10 mouse cellular contexts compared by ENCODE assay signal in the genomic region with DNA sequence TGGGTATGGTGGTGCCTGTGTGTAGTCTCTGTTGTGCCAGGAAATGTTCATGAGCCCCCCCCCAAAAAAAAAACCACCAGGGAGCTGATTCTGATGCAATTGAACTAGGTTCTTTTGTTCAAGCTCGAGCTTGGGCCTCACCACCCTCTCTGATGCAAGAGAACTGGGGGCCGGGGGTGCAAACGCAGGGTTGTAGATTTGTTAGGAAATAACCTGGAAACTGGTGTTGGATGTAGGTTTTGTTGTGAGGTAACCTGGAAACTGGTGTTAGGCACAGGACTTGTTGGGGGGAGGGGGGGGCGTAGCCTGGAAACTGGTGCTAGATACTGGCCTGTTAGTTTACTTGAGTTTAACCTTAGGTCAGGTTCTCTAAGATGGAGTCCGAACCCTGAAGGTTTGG. TPM values are rescaled to one million over a fixed set of nuclear protein-coding genes. Genes with fewer than 3 reads are reported as not detected.
DNase-seq lines count a peak whose midpoint lies in the region; ATAC-seq and TF ChIP-seq lines count a peak whose summit lies in the region.
"Had no signal": no experiment of that assay in that cellular context is flagged by ENCODE, and none has a peak within 500 bp of the region (broad histone marks: within the 10 kb centered on the region; RNA-seq: fewer than 3 reads in every experiment).

No protein-coding gene starts in this region.

- 85% methylated on average over 5 of the region's 5 CpGs for whole genome bisulfite sequencing in kidney, embryonic 15.5 days
- WGBS in intestine, embryonic 15.5 days: 81% methylated on average over 5 of the region's 5 CpGs
- 91% methylated on average over 5 of the region's 5 CpGs for WGBS in neural tube, embryonic 12.5 days

- H3K36me3 ChIP-seq in kidney, embryonic 15.5 days: peaks cover 22% of the 10 kb centered on the region
- H3K36me3 ChIP-seq in intestine, embryonic 15.5 days: peaks cover 7% of the 10 kb centered on the region; the same call in 1 of the 2 replicates
- peaks cover 18% of the 10 kb centered on the region for H3K36me3 ChIP-seq in neural tube, embryonic 12.5 days

- DNase-seq in kidney, adult 11 months: no peak
- DNase-seq in B cell, adult 2 months: no peak
- no peak for DNase-seq in kidney, postnatal 25 days
- no peak for DNase-seq in lung, adult 18-20 months
- DNase-seq: adrenal gland, postnatal 10 days; right cerebral cortex, postnatal 4 days had no signal

- ATAC-seq in kidney, embryonic 15.5 days (replicated peaks; ENCODE audit: low FRiP score): no peak
- ATAC-seq in intestine, embryonic 15.5 days: no peak
- no peak for ATAC-seq in neural tube, embryonic 12.5 days (ENCODE audit: low FRiP score, low read depth)

- H3K9ac ChIP-seq in kidney, embryonic 15.5 days: peak overlapping the region; percentile 65; the same call in 1 of the 2 replicates
- no peak overlapping the region for H3K9ac ChIP-seq in intestine, embryonic 15.5 days
- H3K9ac ChIP-seq in neural tube, embryonic 12.5 days: no peak overlapping the region

- H3K4me3 ChIP-seq in kidney, embryonic 15.5 days (replicated peaks): peak overlapping the region; percentile 99
- H3K4me3 ChIP-seq in cortical plate, adult 2 months (ENCODE audit: insufficient read depth, low read length): peak overlapping the region; percentile 49; the same call in 1 of the 2 replicates
- no peak overlapping the region for H3K4me3 ChIP-seq in intestine, embryonic 15.5 days (replicated peaks)
- H3K4me3 ChIP-seq in neural tube, embryonic 12.5 days: no peak overlapping the region

- no peaks in the 10 kb centered on the region for H3K9me3 ChIP-seq in kidney, embryonic 15.5 days (replicated peaks)
- no peaks in the 10 kb centered on the region for H3K9me3 ChIP-seq in intestine, embryonic 15.5 days
- H3K9me3 ChIP-seq in neural tube, embryonic 12.5 days: no peaks in the 10 kb centered on the region

- peaks cover 28% of the 10 kb centered on the region for H3K4me1 ChIP-seq in kidney, embryonic 15.5 days
- H3K4me1 ChIP-seq in cortical plate, adult 2 months (ENCODE audit: control insufficient read depth, insufficient read depth, low read length): no peaks in the 10 kb centered on the region
- peaks cover 10% of the 10 kb centered on the region; the same call in 1 of the 2 replicates for H3K4me1 ChIP-seq in intestine, embryonic 15.5 days (replicated peaks)
- H3K4me1 ChIP-seq in neural tube, embryonic 12.5 days: peaks cover 11% of the 10 kb centered on the region

- peak overlapping the region; percentile 64 for H3K4me2 ChIP-seq in kidney, embryonic 15.5 days
- H3K4me2 ChIP-seq in intestine, embryonic 15.5 days (replicated peaks): peak overlapping the region; percentile 63
- peak overlapping the region; percentile 74 for H3K4me2 ChIP-seq in neural tube, embryonic 12.5 days (replicated peaks)

- no peak for TF ChIP-seq CTCF in cortical plate, adult 2 months (IDR thresholded peaks at IDR 0.05; ENCODE audit: extremely low read depth, insufficient read depth, low read length)

- no peak for TF ChIP-seq POLR2A in cortical plate, adult 2 months (IDR thresholded peaks at IDR 0.05; ENCODE audit: extremely low read depth, insufficient read depth, low read length)

- no peaks in the 10 kb centered on the region for H3K27me3 ChIP-seq in kidney, embryonic 15.5 days
- H3K27me3 ChIP-seq in intestine, embryonic 15.5 days (replicated peaks): no peaks in the 10 kb centered on the region
- H3K27me3 ChIP-seq in neural tube, embryonic 12.5 days (replicated peaks): no peaks in the 10 kb centered on the region

- no peak overlapping the region for H3K27ac ChIP-seq in kidney, embryonic 15.5 days
- H3K27ac ChIP-seq in cortical plate, adult 2 months (ENCODE audit: insufficient read depth, low read length): no peak overlapping the region
- H3K27ac ChIP-seq in intestine, embryonic 15.5 days: no peak overlapping the region
- H3K27ac ChIP-seq in neural tube, embryonic 12.5 days: no peak overlapping the region

RNA-seq across cellular contexts. Expression of gene Smndc1, which starts 1.4 kb away (rescaled TPM):
- 40.6 and 45.1 TPM in 2 replicates for polyA plus RNA-seq in kidney, embryonic 15.5 days (2015; fragmentation: Nextera tagmentation; extraction: Ambion mirVana)
- 19.9 TPM in 2 replicates for polyA plus RNA-seq in cortical plate, adult 2 months (2012; rRNA removed)
- 42.0 and 42.7 TPM in 2 replicates for polyA plus RNA-seq in intestine, embryonic 15.5 days (2015; fragmentation: Nextera tagmentation; extraction: Ambion mirVana)
- 40.4 and 42.5 TPM in 2 replicates for polyA plus RNA-seq in neural tube, embryonic 12.5 days (2016; fragmentation: Nextera tagmentation; extraction: Ambion mirVana)

RNA-seq across cellular contexts. Expression of gene Gm10197, which starts 20.2 kb away (rescaled TPM):
- polyA plus RNA-seq in kidney, embryonic 15.5 days (2015; fragmentation: Nextera tagmentation; extraction: Ambion mirVana): not detected in 2 replicates
- not detected in 2 replicates for polyA plus RNA-seq in cortical plate, adult 2 months (2012; rRNA removed)
- 1.4 TPM in 1 of 2 replicates, not detected in the other for polyA plus RNA-seq in intestine, embryonic 15.5 days (2015; fragmentation: Nextera tagmentation; extraction: Ambion mirVana)
- polyA plus RNA-seq in neural tube, embryonic 12.5 days (2016; fragmentation: Nextera tagmentation; extraction: Ambion mirVana): not detected in 2 replicates

Comparison
In these comparisons a context has a peak if more than half of its experiments do, and no peak if none do; other contexts are left out.
1. H3K4me3 ChIP-seq: peak in kidney, embryonic 15.5 days (single experiment) and cortical plate, adult 2 months (single experiment); none in intestine, embryonic 15.5 days (single experiment) and neural tube, embryonic 12.5 days (single experiment).
2. Peak in every context shown above with its lines, with median percentiles within 50 percentile points of each other: H3K4me2 ChIP-seq.